ENCODE assay signal across 8 mouse cellular contexts in the genomic region with DNA sequence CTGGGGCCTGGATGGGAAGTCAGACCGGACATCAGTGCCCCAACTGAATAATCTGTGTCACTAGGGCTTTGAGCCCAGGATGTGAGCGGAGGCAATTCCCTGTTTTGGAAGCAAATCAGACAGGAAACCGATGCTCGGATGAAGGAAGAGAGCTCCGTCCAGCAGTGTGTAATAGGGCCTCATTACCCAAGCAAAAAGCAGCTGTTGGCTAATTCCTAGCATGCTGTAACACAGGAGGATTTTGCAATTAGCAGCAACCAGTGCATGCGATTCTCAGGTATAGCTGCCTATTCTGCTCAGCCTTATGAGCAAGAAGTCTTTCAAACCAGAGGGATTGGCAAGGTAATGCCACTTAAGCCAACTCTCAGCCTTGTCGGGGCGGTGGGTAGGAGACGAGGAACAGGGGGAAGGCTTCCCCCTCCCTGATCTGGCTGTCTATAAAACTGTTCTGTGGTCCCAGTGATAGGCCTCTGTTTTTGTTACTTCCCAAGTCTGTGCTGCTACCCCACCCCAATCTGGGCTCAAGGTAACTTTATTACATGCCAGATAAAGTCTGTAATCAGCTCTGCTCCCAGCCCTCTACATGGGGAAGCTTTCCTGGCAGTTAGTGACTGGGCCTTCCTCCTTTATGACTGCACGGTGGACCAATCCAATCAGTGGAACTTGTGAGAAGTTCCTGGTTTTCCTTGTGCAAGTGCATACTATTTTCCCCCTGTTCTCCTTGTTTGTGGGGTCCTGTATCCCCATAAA. TPM values are rescaled to one million over a fixed set of nuclear protein-coding genes. Genes with fewer than 3 reads are reported as not detected.
DNase-seq lines count a peak whose midpoint lies in the region; ATAC-seq and TF ChIP-seq lines count a peak whose summit lies in the region.

No protein-coding gene starts in this region.

- no peak for TF ChIP-seq CTCF in cerebellum, adult 2 months (IDR thresholded peaks at IDR 0.05; ENCODE audit: borderline replicate concordance, insufficient read depth, low read depth, low read length)

- H3K4me3 ChIP-seq in cerebellum, adult 2 months (replicated peaks; ENCODE audit: insufficient read depth, low read depth, low read length): peak overlapping the region; percentile 7
- H3K4me3 ChIP-seq in embryonic facial prominence, embryonic 12.5 days: peak overlapping the region; percentile 62

- H3K36me3 ChIP-seq in embryonic facial prominence, embryonic 12.5 days: no peaks in the 10 kb centered on the region

- 45% methylated on average over 10 of the region's 10 CpGs for whole genome bisulfite sequencing in cerebellum, adult 2 months
- WGBS in embryonic facial prominence, embryonic 12.5 days: 48% methylated on average over 10 of the region's 10 CpGs

- H3K9ac ChIP-seq in embryonic facial prominence, embryonic 12.5 days: no peak overlapping the region

- H3K4me1 ChIP-seq in cerebellum, adult 2 months (ENCODE audit: control insufficient read depth, insufficient read depth, low read length): no peaks in the 10 kb centered on the region
- H3K4me1 ChIP-seq in embryonic facial prominence, embryonic 12.5 days: peaks cover 15% of the 10 kb centered on the region

- no peak overlapping the region for H3K27ac ChIP-seq in cerebellum, adult 2 months (ENCODE audit: insufficient read depth, low read length)
- H3K27ac ChIP-seq in embryonic facial prominence, embryonic 12.5 days: no peak overlapping the region

- no peak for DNase-seq in cerebellum, adult 2 months
- DNase-seq in cerebellum, adult 11 months: no peak
- DNase-seq in induced T-regulatory cell, adult 2 months (ENCODE audit: low read depth): peak; percentile 33
- DNase-seq in lung, adult 18-20 months: peak; percentile 58 to 75
- DNase-seq in right cerebral cortex, postnatal 10 days (ENCODE audit: low spot score in 2 of 2): no peak
- no peak for DNase-seq in ovary, adult 18-20 months (ENCODE audit: low spot score)
- DNase-seq in cerebellum, adult 11-12 months: no peak

- ATAC-seq in embryonic facial prominence, embryonic 12.5 days (ENCODE audit: insufficient number of reproducible peaks, insufficient read depth, low FRiP score, low TSS enrichment): no peak

- TF ChIP-seq POLR2A in cerebellum, adult 2 months (IDR thresholded peaks at IDR 0.05; ENCODE audit: borderline replicate concordance, insufficient read depth, low read length): no peak

- H3K9me3 ChIP-seq in embryonic facial prominence, embryonic 12.5 days: no peaks in the 10 kb centered on the region

- H3K4me2 ChIP-seq in embryonic facial prominence, embryonic 12.5 days (replicated peaks): peak overlapping the region; percentile 93

- H3K27me3 ChIP-seq in cerebellum, adult 2 months (ENCODE audit: control insufficient read depth, insufficient read depth, low read length): no peaks in the 10 kb centered on the region
- H3K27me3 ChIP-seq in embryonic facial prominence, embryonic 12.5 days: no peaks in the 10 kb centered on the region

RNA-seq across cellular contexts. Expression of a gene that starts 3.0 kb away (rescaled TPM):
- 2.8 and 3.5 TPM in 2 replicates for polyA plus RNA-seq in cerebellum, adult 2 months (2012; rRNA removed)
- polyA plus RNA-seq in embryonic facial prominence, embryonic 12.5 days (2016; fragmentation: Nextera tagmentation; extraction: Ambion mirVana): 2.1 and 2.4 TPM in 2 replicates

Comparison
In these comparisons a context has a peak if more than half of its experiments do, and no peak if none do; other contexts are left out.
1. DNase-seq: peak in induced T-regulatory cell, adult 2 months (single experiment) and lung, adult 18-20 months (2 of 2); none in cerebellum, adult 2 months (0 of 2), cerebellum, adult 11 months (single experiment), right cerebral cortex, postnatal 10 days (0 of 2), ovary, adult 18-20 months (single experiment) and cerebellum, adult 11-12 months (single experiment).